Mouse (Mus musculus): ENCODE data around the gene Gm8257. TPM values are rescaled to one million over a fixed set of nuclear protein-coding genes. Genes with fewer than 3 reads are reported as not detected.
"Not testable (repeated sequence)": the region's sequence is repeated elsewhere in the genome, so short reads cannot be mapped to it uniquely, and the experiment has no call there.

Gm8257 gene
- not detected for total RNA-seq (2021)
- long read RNA-seq, experiment 1: 0 reads
- long read RNA-seq, experiment 2: 0 reads

DNA sequence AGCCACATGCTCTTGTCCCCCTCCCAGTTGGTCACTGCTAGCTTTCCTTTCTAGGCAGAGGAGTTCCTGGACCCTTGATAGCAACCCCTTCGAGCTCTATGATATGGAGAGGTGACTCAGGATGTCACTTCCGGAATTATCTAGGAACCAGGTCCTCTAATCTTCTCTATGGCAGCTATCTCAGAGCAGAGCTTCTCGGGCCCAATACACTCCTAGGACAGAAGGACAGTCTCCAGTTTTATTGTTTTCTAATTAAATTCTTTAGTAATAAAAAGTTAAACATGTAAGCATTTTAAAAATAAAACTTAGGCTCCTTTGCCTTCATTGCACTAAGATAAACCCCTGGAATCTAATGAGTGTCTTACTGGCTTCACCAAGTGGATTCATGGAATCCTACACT lies at the start of gene Gm8257:
Gm8257 (minus strand) TSS at position 101 of the 400 bp plus-strand sequence.
- DNase-seq (ENCODE audit: low spot score): not testable (repeated sequence)

DNA sequence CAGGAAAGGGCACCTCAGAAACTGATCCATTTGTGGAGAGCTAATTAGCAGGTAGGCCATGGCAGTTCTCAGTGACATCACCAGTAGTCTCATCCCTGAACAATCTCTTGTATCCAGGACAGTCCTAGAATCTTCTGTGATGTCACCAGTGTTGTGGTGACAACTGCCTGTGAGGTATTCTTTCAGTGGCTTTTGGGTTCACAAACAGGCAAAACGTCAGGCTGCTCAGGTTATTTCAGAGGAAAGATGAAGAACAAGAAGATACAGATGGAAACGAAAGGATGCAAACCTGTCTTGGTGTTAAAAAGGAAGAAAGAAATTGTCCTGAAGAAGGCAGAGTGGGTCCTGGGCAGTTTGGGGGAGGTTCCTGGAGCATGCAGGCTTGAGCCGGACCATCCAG lies 44.0 kb upstream of the Gm8257 start, which contains the start of gene Gm8267:
Gm8267 (minus strand) TSS at position 101 of the 400 bp plus-strand sequence.
- DNase-seq (ENCODE audit: low spot score): no peak

DNA sequence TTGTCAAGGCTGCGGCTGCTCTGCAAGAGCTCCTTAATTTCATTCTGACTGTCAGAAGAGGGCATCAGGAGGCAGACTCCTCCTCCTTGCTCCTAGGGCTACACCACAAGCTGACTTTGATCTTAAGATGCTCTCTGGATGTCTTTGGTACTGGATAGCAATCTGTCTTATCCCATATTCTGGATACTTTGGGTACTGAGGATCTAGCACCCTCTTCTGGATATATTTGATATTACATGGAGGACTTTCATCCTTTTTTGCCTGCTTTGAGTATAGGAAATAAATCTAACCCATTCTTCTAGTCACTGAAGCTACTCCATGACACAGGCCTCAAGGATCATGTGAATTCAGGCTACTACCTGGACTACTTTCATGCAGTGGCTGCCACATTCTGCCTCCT lies 36.5 kb upstream of the Gm8257 start:
- not testable (repeated sequence) for DNase-seq (ENCODE audit: low spot score)

DNA sequence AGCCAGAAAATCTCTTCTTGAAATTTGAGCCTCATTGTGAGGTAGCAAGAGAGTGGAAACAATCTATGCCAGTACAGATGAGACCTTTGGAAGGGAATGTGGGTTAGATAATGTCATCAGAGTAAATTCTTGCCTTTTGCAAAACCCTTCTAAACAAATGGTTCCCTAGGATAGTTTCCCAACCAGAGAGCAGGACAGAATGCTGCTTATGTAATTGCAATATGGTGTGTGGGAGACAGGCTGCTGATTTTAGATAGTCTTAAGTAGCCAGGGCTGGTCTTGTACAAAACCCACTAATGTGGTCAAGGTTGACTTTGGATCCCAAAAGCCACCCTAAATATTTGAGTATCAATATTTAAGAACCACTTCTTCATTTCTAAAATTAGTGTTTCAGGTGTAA lies 24.5 kb upstream of the Gm8257 start:
- not testable (repeated sequence) for DNase-seq (ENCODE audit: low spot score)

DNA sequence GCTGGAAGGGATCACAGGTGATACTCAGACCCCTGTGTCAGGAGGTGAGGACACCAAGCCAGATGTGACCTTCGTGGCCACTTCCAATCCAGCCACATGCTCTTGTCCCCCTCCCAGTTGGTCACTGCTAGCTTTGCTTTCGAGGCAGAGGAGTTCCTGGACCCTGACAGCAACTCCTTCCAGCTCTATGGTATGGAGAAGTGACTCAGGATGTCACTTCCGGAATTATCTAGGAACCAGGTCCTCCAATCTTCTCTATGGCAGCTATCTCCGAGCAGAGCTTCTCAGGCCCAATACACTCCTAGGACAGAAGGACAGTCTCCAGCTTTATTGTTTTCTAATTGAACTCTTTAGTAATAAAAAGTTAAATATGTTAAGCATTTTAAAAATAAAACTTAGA lies 78.5 kb downstream of the Gm8257 start, which contains the start of gene Gm5624:
Gm5624 (minus strand) TSS at position 202 of the 400 bp plus-strand sequence.
- DNase-seq (ENCODE audit: low spot score): not testable (repeated sequence)

Other genes starting within 250 kb of the Gm8257 start
- gene BC061237, start 214.0 kb downstream of the Gm8257 start, total RNA-seq (2021): not detected
- not detected for gene Gm17093, start 188.2 kb downstream of the Gm8257 start, total RNA-seq (2021)
- not detected for gene Gm8247, start 123.3 kb downstream of the Gm8257 start, total RNA-seq (2021)
- gene Gm5624, start 78.5 kb downstream of the Gm8257 start, total RNA-seq (2021): not detected
- gene Gm8267, start 43.9 kb upstream of the Gm8257 start, total RNA-seq (2021): not detected
- gene Ptgdr, start 152.9 kb upstream of the Gm8257 start, total RNA-seq (2021): not detected

Data from gastrocnemius, adult 18-20 months (tissue).